Mouse (Mus musculus) limb, embryonic 13.5 days (tissue): ENCODE measurements around the gene Dync1i1. TPM values are rescaled to one million over a fixed set of nuclear protein-coding genes. Genes with fewer than 3 reads are reported as not detected.

ENCODE experiments used
- ATAC-seq: fragments of 200-750 bp; cut with Nextera tagmentation; 2 replicates; pipeline ENCODE4 v1.8.0; 2017; ENCODE audit warnings: low read depth, moderate number of reproducible peaks, moderate TSS enrichment; ENCODE audit not compliant: low FRiP score
- H3K27ac ChIP-seq: fragments of 300-500 bp; sonication (generic); 2 replicates; pipeline ENCODE4 v1.5.1; 2015; ENCODE audit warnings: inconsistent platforms, mild to moderate bottlenecking, moderate library complexity
- H3K27me3 ChIP-seq: fragments of 300-500 bp; sonication (generic); 2 replicates; pipeline ENCODE4 v1.6.1; 2015; ENCODE audit warnings: mild to moderate bottlenecking, inconsistent platforms
- H3K36me3 ChIP-seq: fragments of 300-500 bp; sonication (generic); 2 replicates; pipeline ENCODE4 v1.6.1; 2015; ENCODE audit warnings: inconsistent platforms, mild to moderate bottlenecking, moderate library complexity
- H3K4me1 ChIP-seq: fragments of 300-500 bp; sonication (generic); 2 replicates; pipeline ENCODE4 v1.6.1; 2015; ENCODE audit warnings: inconsistent platforms
- H3K4me2 ChIP-seq: fragments of 300-500 bp; sonication (generic); replicated peaks from 2 replicates; pipeline ENCODE4 v1.6.1; 2015; ENCODE audit warnings: inconsistent platforms, mild to moderate bottlenecking, moderate library complexity
- H3K4me3 ChIP-seq: fragments of 300-500 bp; sonication (generic); 2 replicates; pipeline ENCODE4 v1.5.1; 2015; ENCODE audit warnings: moderate library complexity, mild to moderate bottlenecking, inconsistent platforms
- H3K9ac ChIP-seq: fragments of 300-500 bp; sonication (generic); 2 replicates; pipeline ENCODE4 v1.6.1; 2015; ENCODE audit warnings: mild to moderate bottlenecking, inconsistent platforms
- H3K9me3 ChIP-seq: fragments of 300-500 bp; sonication (generic); 2 replicates; pipeline ENCODE4 v1.6.1; 2016; ENCODE audit warnings: inconsistent platforms
- WGBS: fragments of 180-500 bp; shearing (Covaris S2); methylation state at CpG from one replicate; pipeline ENCODE4 v1.1.7; 2015; 5-methylcytosine and 5-hydroxymethylcytosine counted together
- polyA plus RNA-seq: library from polyadenylated mRNA; unstranded; fragments of >200 nt; fragmentation: Nextera tagmentation; extraction: Ambion mirVana; gene quantifications from 2 replicates; pipeline ENCODE4 v1.2.1, GENCODE M21; 2015

Dync1i1 gene
- polyA plus RNA-seq, 1 experiment from 2014 or later = 9.3 TPM

GRCm38 (mm10) chr6:5993056-5993455, 267.6 kb downstream of the Dync1i1 start:
- 26% methylated on average over 7 of the region's 7 CpGs for WGBS
- H3K4me3 ChIP-seq = no peak overlapping the region
- no peak overlapping the region for H3K9ac ChIP-seq
- H3K4me1 ChIP-seq = peaks cover 46% of the 10 kb centered on the region
- H3K27ac ChIP-seq = no peak overlapping the region; the same call in 1 of the 2 replicates
- H3K27me3 ChIP-seq = 0 out of 2 replicates have a peak, but pooled peaks cover 3% of the 10 kb centered on the region
- H3K9me3 ChIP-seq = no peaks in the 10 kb centered on the region
- peak overlapping the region; percentile 20; the same call in 1 of the 2 replicates for H3K4me2 ChIP-seq
- H3K36me3 ChIP-seq = no peaks in the 10 kb centered on the region
- 0 out of 2 replicates have a peak, but pooled peaks have one; percentile 22 for ATAC-seq

GRCm38 (mm10) chr6:5997535-5997934, 272.1 kb downstream of the Dync1i1 start:
- Histone ChIP-seq H3K4me3 (no peak overlapping the region), H3K4me2 (no peak overlapping the region), H3K27me3 (0 out of 2 replicates have a peak, but pooled peaks cover 3% of the 10 kb centered on the region), H3K4me1 (peaks cover 21% of the 10 kb centered on the region), H3K27ac (no peak overlapping the region), H3K9me3 (no peaks in the 10 kb centered on the region), H3K9ac (no peak overlapping the region), H3K36me3 (no peaks in the 10 kb centered on the region)
- ATAC-seq = no peak
- 49% methylated on average over 6 of the region's 6 CpGs for WGBS

DNA sequence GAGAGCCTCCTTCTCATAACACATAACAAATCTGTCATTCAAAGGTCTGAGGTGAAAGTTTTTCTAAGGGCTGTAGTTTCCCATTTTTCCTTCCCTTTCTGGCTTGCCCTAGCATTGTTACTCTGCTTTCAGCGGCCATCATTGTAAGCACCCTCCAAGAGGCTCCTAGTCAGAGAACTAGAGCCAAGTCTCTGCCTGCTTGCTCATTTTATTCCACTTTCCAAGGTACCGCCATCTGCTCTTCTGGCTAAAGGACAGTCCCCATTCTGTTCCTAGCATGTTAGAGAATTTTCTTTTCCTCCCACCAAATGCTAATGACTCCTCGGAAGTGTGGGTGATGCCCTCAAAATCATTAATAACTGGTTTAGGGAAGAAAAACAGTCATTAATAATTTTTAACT, 276.6 kb downstream of the Dync1i1 start:
- H3K4me3 ChIP-seq = no peak overlapping the region
- H3K4me2 ChIP-seq = no peak overlapping the region
- 83% methylated on average over 3 of the region's 3 CpGs for WGBS
- no peaks in the 10 kb centered on the region for H3K36me3 ChIP-seq
- no peak overlapping the region for H3K27ac ChIP-seq
- no peak overlapping the region for H3K9ac ChIP-seq
- no peak for ATAC-seq
- peaks cover 14% of the 10 kb centered on the region for H3K4me1 ChIP-seq
- no peaks in the 10 kb centered on the region for H3K9me3 ChIP-seq
- no peaks in the 10 kb centered on the region for H3K27me3 ChIP-seq

DNA sequence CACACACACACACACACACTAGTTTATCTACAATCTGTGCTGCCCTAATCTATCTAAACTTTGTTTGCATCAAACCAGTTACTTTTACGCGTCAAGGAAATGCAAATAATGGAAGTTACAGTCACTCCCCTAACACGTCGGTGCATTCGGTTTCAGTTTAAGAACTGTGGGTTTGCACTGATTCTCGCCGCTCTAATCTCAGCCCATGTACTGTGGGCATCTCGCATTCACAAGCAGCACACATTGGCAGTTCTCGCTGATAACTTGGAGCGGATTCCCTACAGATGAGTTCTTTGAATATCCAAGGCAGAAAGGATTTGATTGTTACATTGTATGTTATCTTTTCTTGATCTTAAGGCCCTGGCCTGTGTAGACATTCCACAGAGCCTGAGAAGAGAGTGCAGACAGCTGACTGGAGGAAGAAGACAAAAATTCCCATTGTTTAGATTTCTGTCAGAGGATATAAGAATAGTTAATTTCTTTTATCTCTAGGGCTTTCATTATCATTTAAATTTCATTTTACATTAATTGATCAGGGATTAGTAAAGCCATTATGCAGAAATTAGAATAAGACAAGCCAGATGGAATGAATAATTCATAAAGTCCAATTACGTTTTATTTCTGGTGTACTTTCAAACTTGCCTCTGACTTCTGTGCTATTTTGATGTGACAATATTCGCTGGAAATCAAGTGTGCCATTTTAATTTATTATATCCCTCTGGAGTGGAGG, 279.5 kb downstream of the Dync1i1 start:
- peak overlapping the region; percentile 90 for H3K4me2 ChIP-seq
- no peaks in the 10 kb centered on the region for H3K9me3 ChIP-seq
- H3K9ac ChIP-seq = no peak overlapping the region
- no peaks in the 10 kb centered on the region for H3K27me3 ChIP-seq
- no peak overlapping the region for H3K4me3 ChIP-seq
- peaks cover 10% of the 10 kb centered on the region; the same call in 1 of the 2 replicates for H3K4me1 ChIP-seq
- WGBS = 60% methylated on average over 12 of the region's 12 CpGs
- no peak overlapping the region for H3K27ac ChIP-seq
- no peaks in the 10 kb centered on the region for H3K36me3 ChIP-seq
- no peak for ATAC-seq

- Histone ChIP-seq H3K27ac (0 out of 2 replicates have a peak overlapping the region, but pooled peaks have one; percentile 6), H3K27me3 (no peaks in the 10 kb centered on the region; the same call in 1 of the 2 replicates)
Measured at GRCm38 (mm10) chr6:6005762-6006431, 280.5 kb downstream of the Dync1i1 start.

GRCm38 (mm10) chr6:6011364-6011763, 285.9 kb downstream of the Dync1i1 start:
- 78% methylated on average over 2 of the region's 2 CpGs for WGBS
- H3K4me1 ChIP-seq = 0 out of 2 replicates have a peak, but pooled peaks cover 2% of the 10 kb centered on the region
- peaks cover 10% of the 10 kb centered on the region; the same call in 1 of the 2 replicates for H3K27me3 ChIP-seq
- H3K9me3 ChIP-seq = no peaks in the 10 kb centered on the region
- ATAC-seq = no peak
- no peak overlapping the region for H3K4me2 ChIP-seq
- no peaks in the 10 kb centered on the region for H3K36me3 ChIP-seq
- no peak overlapping the region for H3K4me3 ChIP-seq
- H3K9ac ChIP-seq = no peak overlapping the region
- H3K27ac ChIP-seq = no peak overlapping the region

More at GRCm38 (mm10) chr6:6005762-6006431, 280.5 kb downstream of the Dync1i1 start:
- ATAC-seq = peak; percentile 95
- WGBS = under 1% methylated on average over 42 of the region's 42 CpGs
- Histone ChIP-seq H3K9ac (peak overlapping the region; percentile 56), H3K4me1 (peaks cover 10% of the 10 kb centered on the region; the same call in 1 of the 2 replicates), H3K4me3 (peak overlapping the region; percentile 54), H3K4me2 (peak overlapping the region; percentile 90), H3K9me3 (no peaks in the 10 kb centered on the region), H3K36me3 (no peaks in the 10 kb centered on the region)

DNA sequence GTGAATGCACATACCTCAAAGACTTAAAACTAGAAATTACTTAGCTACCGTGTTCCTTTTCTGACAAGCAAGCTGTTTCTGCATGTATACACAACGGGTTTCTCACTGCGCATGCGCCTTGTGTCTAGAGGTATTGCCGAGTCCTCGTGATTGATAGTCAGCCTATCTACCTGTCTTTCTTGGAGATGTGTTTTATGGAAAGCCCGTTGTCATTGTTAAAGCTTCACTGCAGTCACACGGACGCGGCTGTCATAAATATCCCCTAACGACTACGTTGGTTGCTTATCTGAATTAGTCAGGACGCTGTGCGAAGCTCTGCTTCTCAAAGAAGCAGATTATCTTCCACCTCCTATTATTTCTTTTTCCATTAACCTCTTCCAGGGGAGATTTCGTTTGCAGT, 290.2 kb downstream of the Dync1i1 start:
- H3K36me3 ChIP-seq = no peaks in the 10 kb centered on the region
- 0 out of 2 replicates have a peak, but pooled peaks cover 17% of the 10 kb centered on the region for H3K4me1 ChIP-seq
- no peak overlapping the region for H3K27ac ChIP-seq
- H3K4me3 ChIP-seq = no peak overlapping the region
- H3K27me3 ChIP-seq = 0 out of 2 replicates have a peak, but pooled peaks cover 10% of the 10 kb centered on the region
- WGBS = 43% methylated on average over 15 of the region's 15 CpGs
- H3K9ac ChIP-seq = no peak overlapping the region
- H3K9me3 ChIP-seq = no peaks in the 10 kb centered on the region
- no peak for ATAC-seq
- H3K4me2 ChIP-seq = no peak overlapping the region

- Histone ChIP-seq H3K9me3 (no peaks in the 10 kb centered on the region), H3K27ac (no peak overlapping the region), H3K36me3 (no peaks in the 10 kb centered on the region), H3K4me3 (no peak overlapping the region), H3K4me2 (peak overlapping the region; percentile 25), H3K27me3 (0 out of 2 replicates have a peak, but pooled peaks cover 10% of the 10 kb centered on the region), H3K9ac (no peak overlapping the region), H3K4me1 (0 out of 2 replicates have a peak, but pooled peaks cover 17% of the 10 kb centered on the region)
- WGBS = 8% methylated on average over 9 of the region's 9 CpGs
- ATAC-seq = no peak
Measured at GRCm38 (mm10) chr6:6016931-6017330, 291.5 kb downstream of the Dync1i1 start.

DNA sequence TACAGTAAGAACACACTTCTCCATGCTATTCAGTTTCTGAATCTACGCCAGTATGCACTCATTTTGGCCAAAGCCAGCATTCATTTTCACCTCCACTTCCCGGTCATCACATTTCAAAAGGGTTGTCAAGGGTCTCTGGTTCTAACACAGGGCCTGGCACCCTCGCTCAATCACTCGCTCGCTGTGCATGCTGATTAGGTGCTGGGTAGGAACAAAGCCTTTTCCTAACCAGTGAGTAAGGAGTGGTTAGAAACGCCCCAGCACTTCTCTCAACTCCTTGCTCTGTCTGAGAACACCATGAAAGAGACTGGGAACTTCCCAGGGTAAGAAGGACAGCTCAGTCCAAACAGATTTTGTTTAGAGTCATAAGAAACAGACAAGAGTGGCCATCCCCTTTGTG, 298.5 kb downstream of the Dync1i1 start:
- Histone ChIP-seq H3K27me3 (peaks cover 15% of the 10 kb centered on the region; the same call in 1 of the 2 replicates), H3K9me3 (no peaks in the 10 kb centered on the region), H3K9ac (no peak overlapping the region), H3K4me3 (no peak overlapping the region), H3K4me2 (no peak overlapping the region), H3K27ac (no peak overlapping the region), H3K36me3 (no peaks in the 10 kb centered on the region), H3K4me1 (peaks cover 33% of the 10 kb centered on the region)
- ATAC-seq = no peak
- WGBS = 50% methylated on average over 6 of the region's 6 CpGs

DNA sequence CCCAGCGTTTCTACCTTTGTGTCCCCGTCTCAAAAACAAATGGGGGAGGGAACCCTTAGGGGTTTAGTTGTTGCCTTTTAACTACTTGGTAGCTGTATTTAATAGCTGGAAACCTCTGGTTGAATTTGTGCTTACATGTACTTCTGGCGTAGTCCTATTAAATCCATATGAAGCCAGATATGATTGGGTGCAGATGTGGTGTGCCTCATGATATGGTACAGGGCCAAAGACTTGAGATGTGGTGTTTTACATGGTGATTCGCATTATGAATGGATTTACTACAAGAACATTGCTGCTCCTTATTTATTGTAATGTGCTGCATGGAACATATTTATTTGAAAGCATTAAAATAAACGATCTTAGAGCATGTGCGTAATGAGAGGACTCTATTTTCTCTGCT, 302.2 kb downstream of the Dync1i1 start:
- Histone ChIP-seq H3K36me3 (no peaks in the 10 kb centered on the region), H3K9me3 (no peaks in the 10 kb centered on the region), H3K9ac (no peak overlapping the region), H3K4me2 (peak overlapping the region; percentile 28), H3K27me3 (peaks cover 12% of the 10 kb centered on the region; the same call in 1 of the 2 replicates), H3K4me3 (no peak overlapping the region), H3K4me1 (peaks cover 24% of the 10 kb centered on the region), H3K27ac (peak overlapping the region; percentile 56; the same call in 1 of the 2 replicates)
- WGBS = 29% methylated on average over 6 of the region's 6 CpGs
- peak; percentile 85 for ATAC-seq

DNA sequence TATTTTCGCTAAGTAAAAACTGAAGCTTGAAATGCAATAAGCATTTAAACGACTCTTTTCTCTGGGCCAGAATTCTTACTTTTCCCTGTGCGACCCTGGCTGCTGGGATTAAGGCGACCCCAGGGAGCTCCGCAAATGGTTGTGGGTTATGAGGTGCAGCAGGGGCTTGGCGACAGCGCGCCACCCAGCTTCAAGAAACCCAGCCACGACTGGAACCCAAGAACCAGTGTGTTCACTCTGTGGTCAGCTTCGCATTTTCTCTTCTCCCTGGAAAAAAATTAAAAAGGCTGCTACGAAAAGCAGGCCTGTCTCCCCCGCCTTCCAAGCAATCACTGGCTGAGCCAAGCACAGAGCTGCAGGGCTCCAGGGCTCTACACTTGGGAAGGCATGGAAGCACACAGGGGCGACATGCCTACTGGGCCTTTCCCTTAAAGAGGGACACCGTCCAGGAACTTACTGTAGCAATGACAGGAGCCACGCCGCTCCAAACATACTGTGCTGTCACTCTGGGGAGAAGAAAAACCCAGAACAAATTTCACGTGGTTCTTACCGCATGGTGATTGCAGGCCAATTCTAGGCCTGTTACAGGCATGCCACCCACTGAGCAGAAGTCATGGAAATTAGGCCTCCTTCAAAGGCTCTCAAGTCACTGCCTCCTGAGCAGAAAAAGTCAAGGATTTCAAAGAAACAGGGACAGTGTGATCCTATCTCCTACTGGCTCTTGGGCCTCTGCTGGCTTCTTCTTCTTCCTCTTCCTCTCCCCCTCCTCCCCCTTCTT, 313.5 kb downstream of the Dync1i1 start:
- peaks cover 12% of the 10 kb centered on the region; the same call in 1 of the 2 replicates for H3K27me3 ChIP-seq
- peak; percentile 63 for ATAC-seq
- no peak overlapping the region; the same call in 1 of the 2 replicates for H3K4me3 ChIP-seq
- peak overlapping the region; percentile 47 for H3K4me2 ChIP-seq
- H3K4me1 ChIP-seq = peaks cover 50% of the 10 kb centered on the region
- H3K9ac ChIP-seq = 0 out of 2 replicates have a peak overlapping the region, but pooled peaks have one; percentile 35
- peak overlapping the region; percentile 59 for H3K27ac ChIP-seq
- 17% methylated on average over 18 of the region's 18 CpGs for WGBS
- H3K36me3 ChIP-seq = no peaks in the 10 kb centered on the region
- H3K9me3 ChIP-seq = no peaks in the 10 kb centered on the region
